In genomic region chr17:27125185-27125584, GRCm38 (mm10) we compare ENCODE assay signal across 9 mouse cellular contexts. TPM values are rescaled to one million over a fixed set of nuclear protein-coding genes. Genes with fewer than 3 reads are reported as not detected.
DNase-seq lines count a peak whose midpoint lies in the region; ATAC-seq lines count a peak whose summit lies in the region.
"Had no signal": no experiment of that assay in that cellular context is flagged by ENCODE, and none has a peak within 500 bp of the region (broad histone marks: within the 10 kb centered on the region; RNA-seq: fewer than 3 reads in every experiment).

No protein-coding gene starts in this region.

- no peak overlapping the region for H3K4me2 ChIP-seq in heart, embryonic 11.5 days
- no peak overlapping the region for H3K4me2 ChIP-seq in embryonic facial prominence, embryonic 12.5 days (replicated peaks)
- no peak overlapping the region for H3K4me2 ChIP-seq in limb, embryonic 12.5 days
- H3K4me2 ChIP-seq: embryonic facial prominence, embryonic 15.5 days had no signal

- H3K36me3 ChIP-seq in heart, embryonic 11.5 days (ENCODE audit: control insufficient read depth, insufficient read depth, low read length), result peaks cover 6% of the 10 kb centered on the region
- peaks cover 55% of the 10 kb centered on the region for H3K36me3 ChIP-seq in embryonic facial prominence, embryonic 12.5 days
- H3K36me3 ChIP-seq in limb, embryonic 12.5 days, result peaks cover 58% of the 10 kb centered on the region

- H3K9ac ChIP-seq in heart, embryonic 11.5 days (ENCODE audit: low read depth, low read length), result no peak overlapping the region; the same call in 1 of the 2 replicates
- 0 out of 2 replicates have a peak overlapping the region, but pooled peaks have one; percentile 27 for H3K9ac ChIP-seq in embryonic facial prominence, embryonic 12.5 days
- H3K9ac ChIP-seq in limb, embryonic 12.5 days (replicated peaks), result no peak overlapping the region
- H3K9ac ChIP-seq: embryonic facial prominence, embryonic 15.5 days had no signal

- no peak overlapping the region for H3K27ac ChIP-seq in heart, embryonic 11.5 days (ENCODE audit: low read depth, low read length)
- H3K27ac ChIP-seq in embryonic facial prominence, embryonic 12.5 days, result no peak overlapping the region
- H3K27ac ChIP-seq in limb, embryonic 12.5 days, result peak overlapping the region; percentile 47
- H3K27ac ChIP-seq: embryonic facial prominence, embryonic 15.5 days had no signal

- no peaks in the 10 kb centered on the region for H3K9me3 ChIP-seq in heart, embryonic 11.5 days (replicated peaks; ENCODE audit: control insufficient read depth, low read length)
- no peaks in the 10 kb centered on the region for H3K9me3 ChIP-seq in embryonic facial prominence, embryonic 12.5 days
- H3K9me3 ChIP-seq in limb, embryonic 12.5 days, result no peaks in the 10 kb centered on the region
- H3K9me3 ChIP-seq: embryonic facial prominence, embryonic 15.5 days had no signal

- WGBS in heart, embryonic 11.5 days (ENCODE audit: insufficient replicate concordance), result 33% methylated on average over 12 of the region's 12 CpGs
- 37% methylated on average over 12 of the region's 12 CpGs for WGBS in embryonic facial prominence, embryonic 12.5 days
- 33% methylated on average over 12 of the region's 12 CpGs for WGBS in limb, embryonic 12.5 days

- no peak for ATAC-seq in heart, embryonic 11.5 days (replicated peaks; ENCODE audit: insufficient number of reproducible peaks, low FRiP score, low TSS enrichment)
- ATAC-seq in embryonic facial prominence, embryonic 12.5 days (ENCODE audit: insufficient number of reproducible peaks, insufficient read depth, low FRiP score, low TSS enrichment), result no peak
- peak; percentile 58 for ATAC-seq in inflammation-experienced regulatory T-cells, adult 6 months
- no peak for ATAC-seq in limb, embryonic 12.5 days (ENCODE audit: insufficient number of reproducible peaks, insufficient read depth, low FRiP score, low TSS enrichment, low read depth)

- no peak overlapping the region for H3K4me3 ChIP-seq in heart, embryonic 11.5 days (ENCODE audit: low read depth, low read length)
- H3K4me3 ChIP-seq in embryonic facial prominence, embryonic 12.5 days, result no peak overlapping the region
- H3K4me3 ChIP-seq in limb, embryonic 12.5 days (replicated peaks), result no peak overlapping the region
- H3K4me3 ChIP-seq: embryonic facial prominence, embryonic 15.5 days had no signal

- DNase-seq in heart, adult 18-20 months, result peak; percentile 62 to 83
- DNase-seq in adrenal gland, postnatal 36 days, result peak; percentile 82 to 87
- DNase-seq in neural tube, embryonic 10.5 days (ENCODE audit: extremely low spot score, low spot score), result peak; percentile 81
- peak; percentile 66 for DNase-seq in telencephalon, adult 2 months (ENCODE audit: low read depth, low spot score)

- H3K4me1 ChIP-seq in heart, embryonic 11.5 days (ENCODE audit: control insufficient read depth, insufficient read depth, low read length), result 0 out of 2 replicates have a peak, but pooled peaks cover 5% of the 10 kb centered on the region
- peaks cover 20% of the 10 kb centered on the region for H3K4me1 ChIP-seq in embryonic facial prominence, embryonic 12.5 days
- peaks cover 55% of the 10 kb centered on the region for H3K4me1 ChIP-seq in limb, embryonic 12.5 days (replicated peaks)

- H3K27me3 ChIP-seq in heart, embryonic 11.5 days (ENCODE audit: control insufficient read depth, insufficient read depth, low read length), result no peaks in the 10 kb centered on the region
- no peaks in the 10 kb centered on the region for H3K27me3 ChIP-seq in embryonic facial prominence, embryonic 12.5 days
- H3K27me3 ChIP-seq in limb, embryonic 12.5 days, result no peaks in the 10 kb centered on the region
- H3K27me3 ChIP-seq: embryonic facial prominence, embryonic 15.5 days had no signal

RNA-seq across cellular contexts. Expression of gene Uqcc2, which starts 8.5 kb away (rescaled TPM):
- 100 to 1,000 TPM; 307 to 322 TPM for total RNA-seq in heart, adult 18-20 months (2021)
- polyA plus RNA-seq in heart, embryonic 11.5 days (2014; fragmentation: Nextera tagmentation; extraction: Ambion mirVana), result 363 and 374 TPM in 2 replicates
- 100 to 1,000 TPM; 245 to 370 TPM for total RNA-seq in adrenal gland, postnatal 36 days (2021)
- 340 and 372 TPM in 2 replicates for polyA plus RNA-seq in embryonic facial prominence, embryonic 12.5 days (2016; fragmentation: Nextera tagmentation; extraction: Ambion mirVana)
- 100 to 1,000 TPM; 123 to 139 (median 128) TPM for polyA plus RNA-seq in inflammation-experienced regulatory T-cells, adult 6 months (2017; shearing (Covaris generic))
- polyA plus RNA-seq in limb, embryonic 12.5 days (2016; fragmentation: Nextera tagmentation; extraction: Ambion mirVana), result 350 and 361 TPM in 2 replicates

RNA-seq across cellular contexts. Expression of gene Ip6k3, which starts 42.4 kb away (rescaled TPM):
- total RNA-seq in heart, adult 18-20 months (2021), result 1 to 10 TPM; 4.3 to 8.0 TPM
- 0.15 and 0.26 TPM in 2 replicates for polyA plus RNA-seq in heart, embryonic 11.5 days (2014; fragmentation: Nextera tagmentation; extraction: Ambion mirVana)
- total RNA-seq in adrenal gland, postnatal 36 days (2021), result 1 to 10 TPM in 1 of 2 experiments, under 1 TPM in 1; 0.82 to 3.7 TPM
- 0.13 and 0.35 TPM in 2 replicates for polyA plus RNA-seq in embryonic facial prominence, embryonic 12.5 days (2016; fragmentation: Nextera tagmentation; extraction: Ambion mirVana)
- not detected for polyA plus RNA-seq in inflammation-experienced regulatory T-cells, adult 6 months (2017; shearing (Covaris generic))
- 0.20 and 0.45 TPM in 2 replicates for polyA plus RNA-seq in limb, embryonic 12.5 days (2016; fragmentation: Nextera tagmentation; extraction: Ambion mirVana)
